Mouse (Mus musculus) embryo, embryonic 10 days (tissue): Measurements from ENCODE around the gene Mgat3.
A peak's percentile ranks its signal among the peaks of the same experiment; 100 is the strongest.

Source experiments
- DNase-seq: peaks from one replicate; pipeline ENCODE4 v3.0.0-alpha.2; 2015; ENCODE audit warnings: low spot score

Gene Mgat3

GRCm38 (mm10) chr15:80175756-80176155 lies 2.2 kb downstream of the Mgat3 start:
- no peak for DNase-seq

GRCm38 (mm10) chr15:80181561-80181960 lies 8.0 kb downstream of the Mgat3 start:
- no peak for DNase-seq

- no peak for DNase-seq
These were observed 8.7 kb downstream of the Mgat3 start for GRCm38 (mm10) chr15:80182072-80182700.

- DNase-seq, result no peak
These were observed 15.4 kb downstream of the Mgat3 start for GRCm38 (mm10) chr15:80188927-80189326.

GRCm38 (mm10) chr15:80190075-80190474 lies 16.6 kb downstream of the Mgat3 start:
- no peak for DNase-seq

- no peak for DNase-seq
These were observed 18.2 kb downstream of the Mgat3 start for GRCm38 (mm10) chr15:80191585-80192245.

- no peak for DNase-seq
These were observed 18.7 kb downstream of the Mgat3 start for GRCm38 (mm10) chr15:80192246-80192585.

GRCm38 (mm10) chr15:80192847-80193246 lies 19.3 kb downstream of the Mgat3 start:
- no peak for DNase-seq

GRCm38 (mm10) chr15:80199556-80199955 lies 26.0 kb downstream of the Mgat3 start:
- no peak for DNase-seq

GRCm38 (mm10) chr15:80202111-80202775 lies 28.7 kb downstream of the Mgat3 start:
- DNase-seq, result no peak

GRCm38 (mm10) chr15:80203406-80203805 lies 29.9 kb downstream of the Mgat3 start:
- DNase-seq, result peak; percentile 70

- DNase-seq, result no peak
These were observed 32.6 kb downstream of the Mgat3 start for GRCm38 (mm10) chr15:80206057-80206565.

- DNase-seq, result no peak
These were observed 34.9 kb downstream of the Mgat3 start for GRCm38 (mm10) chr15:80208446-80208845.

- DNase-seq, result no peak
These were observed 40.2 kb downstream of the Mgat3 start for GRCm38 (mm10) chr15:80213688-80214087.

- peak; percentile 37 for DNase-seq
These were observed 42.4 kb downstream of the Mgat3 start for GRCm38 (mm10) chr15:80215716-80216479.

GRCm38 (mm10) chr15:80216480-80216820 lies 42.9 kb downstream of the Mgat3 start:
- no peak for DNase-seq

- no peak for DNase-seq
These were observed 44.0 kb downstream of the Mgat3 start for GRCm38 (mm10) chr15:80217476-80217875.

GRCm38 (mm10) chr15:80219211-80219610 lies 45.7 kb downstream of the Mgat3 start:
- DNase-seq, result peak; percentile 64

GRCm38 (mm10) chr15:80219705-80220657 lies 46.5 kb downstream of the Mgat3 start:
- DNase-seq, result no peak

- DNase-seq, result no peak
These were observed 47.5 kb downstream of the Mgat3 start for GRCm38 (mm10) chr15:80221031-80221430.

GRCm38 (mm10) chr15:80223751-80224150 lies 50.2 kb downstream of the Mgat3 start:
- no peak for DNase-seq
